Mouse (Mus musculus) limb, embryonic 12.5 days (tissue): Measurements from ENCODE around the gene Pdzd7. TPM values are rescaled to one million over a fixed set of nuclear protein-coding genes. Genes with fewer than 3 reads are reported as not detected.

ENCODE experiments used
- ATAC-seq: fragments of 200-750 bp; cut with Nextera tagmentation; 2 replicates; pipeline ENCODE4 v1.8.0; 2017; ENCODE audit warnings: low read depth, moderate TSS enrichment; ENCODE audit not compliant: insufficient number of reproducible peaks, insufficient read depth, low FRiP score, low TSS enrichment
- H3K27ac ChIP-seq: fragments of 300-500 bp; sonication (generic); 2 replicates; pipeline ENCODE4 v1.5.1; 2016; ENCODE audit warnings: mild to moderate bottlenecking, moderate library complexity
- H3K27me3 ChIP-seq: fragments of 300-500 bp; sonication (generic); 2 replicates; pipeline ENCODE4 v1.6.1; 2016; ENCODE audit warnings: mild to moderate bottlenecking, moderate library complexity
- H3K36me3 ChIP-seq: fragments of 300-500 bp; sonication (generic); 2 replicates; pipeline ENCODE4 v1.6.1; 2016; ENCODE audit warnings: mild to moderate bottlenecking, moderate library complexity
- H3K4me1 ChIP-seq: fragments of 300-500 bp; sonication (generic); replicated peaks from 2 replicates; pipeline ENCODE4 v1.6.1; 2016
- H3K4me2 ChIP-seq: fragments of 300-500 bp; sonication (generic); 2 replicates; pipeline ENCODE4 v1.6.1; 2016; ENCODE audit warnings: mild to moderate bottlenecking, moderate library complexity
- H3K4me3 ChIP-seq: fragments of 300-500 bp; sonication (generic); replicated peaks from 2 replicates; pipeline ENCODE4 v1.5.1; 2016; ENCODE audit warnings: mild to moderate bottlenecking
- H3K9ac ChIP-seq: fragments of 300-500 bp; sonication (generic); replicated peaks from 2 replicates; pipeline ENCODE4 v1.6.1; 2016; ENCODE audit warnings: mild to moderate bottlenecking, moderate library complexity
- H3K9me3 ChIP-seq: fragments of 300-500 bp; sonication (generic); 2 replicates; pipeline ENCODE4 v1.6.1; 2016; ENCODE audit warnings: mild to moderate bottlenecking, moderate library complexity
- WGBS: fragments of 180-500 bp; shearing (Covaris S2); methylation state at CpG from one replicate; pipeline ENCODE4 v1.1.7; 2016; 5-methylcytosine and 5-hydroxymethylcytosine counted together
- polyA plus RNA-seq: library from polyadenylated mRNA; unstranded; fragments of >200 nt; fragmentation: Nextera tagmentation; extraction: Ambion mirVana; gene quantifications from 2 replicates; pipeline ENCODE4 v1.2.1, GENCODE M21; 2016

The Pdzd7 gene
- polyA plus RNA-seq, 1 experiment from 2014 or later = 0.20 TPM

GRCm38 (mm10) chr19:45007425-45008191, 37.9 kb downstream of the Pdzd7 start:
- no peak overlapping the region for H3K27ac ChIP-seq
- 91% methylated on average over 20 of the region's 20 CpGs for WGBS
- H3K9me3 ChIP-seq = no peaks in the 10 kb centered on the region
- H3K9ac ChIP-seq = peak overlapping the region; percentile 76; the same call in 1 of the 2 replicates
- peak overlapping the region; percentile 72 for H3K4me3 ChIP-seq
- no peak for ATAC-seq
- peak overlapping the region; percentile 97 for H3K4me2 ChIP-seq
- peaks cover 26% of the 10 kb centered on the region for H3K4me1 ChIP-seq
- H3K36me3 ChIP-seq = peaks cover 67% of the 10 kb centered on the region
- H3K27me3 ChIP-seq = no peaks in the 10 kb centered on the region

GRCm38 (mm10) chr19:45007021-45007420, 38.5 kb downstream of the Pdzd7 start:
- H3K27ac ChIP-seq = peak overlapping the region; percentile 75
- peak overlapping the region; percentile 97 for H3K4me2 ChIP-seq
- H3K9ac ChIP-seq = peak overlapping the region; percentile 76
- peaks cover 71% of the 10 kb centered on the region for H3K36me3 ChIP-seq
- 49% methylated on average over 17 of the region's 17 CpGs for WGBS
- peaks cover 21% of the 10 kb centered on the region for H3K4me1 ChIP-seq
- H3K9me3 ChIP-seq = no peaks in the 10 kb centered on the region
- peak overlapping the region; percentile 72 for H3K4me3 ChIP-seq
- ATAC-seq = no peak
- no peaks in the 10 kb centered on the region for H3K27me3 ChIP-seq

GRCm38 (mm10) chr19:45005957-45006712, 39.4 kb downstream of the Pdzd7 start, which contains the start of gene Mrpl43:
Gene Mrpl43 (minus strand): TSS chr19:45006442.
- WGBS = under 1% methylated on average over 82 of the region's 82 CpGs
- peak within 1 kb of the TSS; percentile 76 for H3K9ac ChIP-seq
- peak within 1 kb of the TSS; percentile 72 for H3K4me3 ChIP-seq
- peaks cover 21% of the 10 kb centered on the region for H3K4me1 ChIP-seq
- peaks cover 71% of the 10 kb centered on the region for H3K36me3 ChIP-seq
- peak within 1 kb of the TSS; percentile 97 for H3K4me2 ChIP-seq
- peak within 1 kb of the TSS; percentile 75 for H3K27ac ChIP-seq
- no peaks in the 10 kb centered on the region for H3K9me3 ChIP-seq
- H3K27me3 ChIP-seq = no peaks in the 10 kb centered on the region
- peak; percentile 89 for ATAC-seq

GRCm38 (mm10) chr19:45005444-45005843, 40.1 kb downstream of the Pdzd7 start, which contains the start of gene Twnk:
Gene Twnk (plus strand): TSS chr19:45005663.
- no peaks in the 10 kb centered on the region for H3K9me3 ChIP-seq
- ATAC-seq = no peak
- peak within 1 kb of the TSS; percentile 97 for H3K4me2 ChIP-seq
- no peaks in the 10 kb centered on the region for H3K27me3 ChIP-seq
- WGBS = 13% methylated on average over 16 of the region's 16 CpGs
- H3K27ac ChIP-seq = peak within 1 kb of the TSS; percentile 75
- H3K4me1 ChIP-seq = peaks cover 21% of the 10 kb centered on the region
- H3K36me3 ChIP-seq = peaks cover 71% of the 10 kb centered on the region
- peak within 1 kb of the TSS; percentile 72 for H3K4me3 ChIP-seq
- peak within 1 kb of the TSS; percentile 76 for H3K9ac ChIP-seq

GRCm38 (mm10) chr19:45003740-45004516, 41.6 kb downstream of the Pdzd7 start:
- H3K9me3 ChIP-seq = no peaks in the 10 kb centered on the region
- no peaks in the 10 kb centered on the region for H3K27me3 ChIP-seq
- peaks cover 18% of the 10 kb centered on the region for H3K4me1 ChIP-seq
- H3K4me3 ChIP-seq = no peak overlapping the region
- H3K4me2 ChIP-seq = no peak overlapping the region
- H3K36me3 ChIP-seq = peaks cover 74% of the 10 kb centered on the region
- H3K27ac ChIP-seq = no peak overlapping the region
- no peak overlapping the region for H3K9ac ChIP-seq
- WGBS = 85% methylated on average over 7 of the region's 7 CpGs
- ATAC-seq = no peak

- ATAC-seq = no peak
- WGBS = 65% methylated on average over 3 of the region's 3 CpGs
- Histone ChIP-seq H3K4me2 (no peak overlapping the region), H3K36me3 (peaks cover 79% of the 10 kb centered on the region), H3K27ac (no peak overlapping the region), H3K9ac (no peak overlapping the region), H3K4me1 (peaks cover 14% of the 10 kb centered on the region), H3K27me3 (no peaks in the 10 kb centered on the region), H3K9me3 (no peaks in the 10 kb centered on the region), H3K4me3 (no peak overlapping the region)
Measured at GRCm38 (mm10) chr19:45002301-45002700, 43.2 kb downstream of the Pdzd7 start.

GRCm38 (mm10) chr19:44999647-45000046, 45.9 kb downstream of the Pdzd7 start:
- Histone ChIP-seq H3K27ac (no peak overlapping the region), H3K9me3 (no peaks in the 10 kb centered on the region), H3K36me3 (peaks cover 87% of the 10 kb centered on the region), H3K27me3 (no peaks in the 10 kb centered on the region), H3K4me2 (no peak overlapping the region), H3K4me1 (no peaks in the 10 kb centered on the region), H3K4me3 (no peak overlapping the region), H3K9ac (no peak overlapping the region)
- no peak for ATAC-seq
- WGBS = 91% methylated on average over 8 of the region's 8 CpGs

GRCm38 (mm10) chr19:44997786-44998185, 47.7 kb downstream of the Pdzd7 start:
- no peaks in the 10 kb centered on the region for H3K4me1 ChIP-seq
- H3K9me3 ChIP-seq = no peaks in the 10 kb centered on the region
- no peak for ATAC-seq
- no peak overlapping the region for H3K4me3 ChIP-seq
- no peak overlapping the region for H3K9ac ChIP-seq
- H3K27me3 ChIP-seq = no peaks in the 10 kb centered on the region
- no peak overlapping the region for H3K4me2 ChIP-seq
- no peak overlapping the region for H3K27ac ChIP-seq
- WGBS = 74% methylated on average over 11 of the region's 11 CpGs
- peaks cover 80% of the 10 kb centered on the region for H3K36me3 ChIP-seq

GRCm38 (mm10) chr19:44992712-44993111, 52.8 kb downstream of the Pdzd7 start:
- WGBS = 54% methylated on average over 7 of the region's 7 CpGs
- Histone ChIP-seq H3K9me3 (no peaks in the 10 kb centered on the region), H3K4me3 (no peak overlapping the region), H3K27me3 (no peaks in the 10 kb centered on the region), H3K36me3 (peaks cover 36% of the 10 kb centered on the region), H3K4me1 (peaks cover 33% of the 10 kb centered on the region), H3K9ac (0 out of 2 replicates have a peak overlapping the region, but pooled peaks have one; percentile 18), H3K4me2 (no peak overlapping the region), H3K27ac (no peak overlapping the region)
- ATAC-seq = no peak

GRCm38 (mm10) chr19:44992246-44992645, 53.3 kb downstream of the Pdzd7 start:
- H3K4me3 ChIP-seq = no peak overlapping the region
- H3K27ac ChIP-seq = no peak overlapping the region
- peaks cover 37% of the 10 kb centered on the region for H3K4me1 ChIP-seq
- H3K4me2 ChIP-seq = no peak overlapping the region
- 36% methylated on average over 7 of the region's 7 CpGs for WGBS
- no peaks in the 10 kb centered on the region for H3K27me3 ChIP-seq
- no peaks in the 10 kb centered on the region for H3K9me3 ChIP-seq
- ATAC-seq = no peak
- H3K36me3 ChIP-seq = peaks cover 32% of the 10 kb centered on the region; the same call in 1 of the 2 replicates
- H3K9ac ChIP-seq = 0 out of 2 replicates have a peak overlapping the region, but pooled peaks have one; percentile 18
